Mouse (Mus musculus) liver, adult (tissue): ENCODE data around the gene Cpne6.

Experiments used
- GATA4 ChIP-seq: IDR thresholded peaks from 2 replicates; pipeline ENCODE4 v1.6.1; 2014; ENCODE audit warnings: mild to moderate bottlenecking, low read length; ENCODE audit not compliant: insufficient replicate concordance

The Cpne6 gene

DNA sequence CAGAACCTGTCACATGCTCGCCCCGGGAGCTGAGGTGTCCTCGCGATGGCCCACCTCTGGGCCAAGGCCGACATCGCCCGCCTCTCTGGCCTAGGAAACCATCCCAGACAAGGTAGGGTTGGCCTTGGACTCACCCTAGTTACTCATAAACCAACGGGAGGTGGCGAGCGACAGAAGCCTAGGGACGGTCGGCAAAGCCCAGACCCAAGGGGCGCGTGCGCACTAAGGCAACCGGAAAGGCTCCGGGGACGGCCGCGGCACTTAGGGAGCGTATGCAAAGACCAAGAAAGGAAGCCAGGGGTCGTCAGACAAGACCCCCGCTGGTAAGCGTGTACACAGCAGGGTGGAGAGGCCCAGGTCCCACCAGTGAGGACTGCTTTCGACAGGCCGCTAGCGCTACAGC is 49.6 kb downstream of the Cpne6 start, which contains the start of gene Dcaf11:
Gene Dcaf11, plus strand, starts transcription at position 208 of the 403 bp plus-strand sequence.
- no peak for TF ChIP-seq GATA4

DNA sequence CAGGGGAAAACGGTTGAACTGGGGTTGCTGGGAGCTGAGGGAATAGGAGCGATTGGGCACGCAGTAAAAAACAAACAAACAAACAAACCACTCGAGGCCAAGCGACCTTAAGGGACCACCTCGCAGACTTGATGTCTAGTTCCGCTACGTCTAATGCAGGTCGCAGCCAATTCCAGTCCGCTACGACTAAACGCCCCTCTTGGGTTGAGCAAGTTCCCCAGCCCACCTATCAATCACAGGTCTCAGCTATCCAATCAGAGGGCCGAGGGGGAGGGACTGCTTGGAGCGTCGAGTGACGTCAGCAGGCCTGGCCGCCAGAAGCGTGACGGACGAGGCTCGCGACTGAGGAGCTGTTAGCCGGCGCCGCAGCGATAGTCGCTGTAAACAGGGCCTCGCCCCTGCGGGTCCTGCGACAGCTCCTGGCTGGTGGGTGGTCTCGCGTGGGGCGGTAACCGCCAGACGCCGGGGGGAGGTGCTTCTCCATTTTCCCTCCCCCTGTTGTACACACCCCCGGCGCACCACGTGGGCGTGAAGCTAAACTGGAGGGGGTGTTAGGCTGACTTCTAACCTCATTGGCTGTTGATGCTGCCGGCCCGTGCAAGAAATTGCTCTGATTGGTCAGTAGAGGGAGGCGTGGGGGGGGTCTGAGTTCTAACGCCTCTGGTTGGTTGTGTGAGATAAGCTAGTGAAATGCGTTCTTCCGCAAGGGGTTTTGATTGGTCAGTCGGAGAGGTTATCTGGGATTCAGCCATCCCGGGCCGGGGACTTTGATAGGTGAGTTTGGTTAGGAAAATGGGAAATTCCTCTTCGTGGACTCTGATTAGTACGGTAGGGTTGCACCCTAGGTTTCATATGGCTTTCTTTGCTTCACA is 50.2 kb downstream of the Cpne6 start, which contains the start of gene A730061H03Rik:
Gene A730061H03Rik, minus strand, starts transcription at position 205 of the 872 bp plus-strand sequence.
- peak; percentile 91 for TF ChIP-seq GATA4

DNA sequence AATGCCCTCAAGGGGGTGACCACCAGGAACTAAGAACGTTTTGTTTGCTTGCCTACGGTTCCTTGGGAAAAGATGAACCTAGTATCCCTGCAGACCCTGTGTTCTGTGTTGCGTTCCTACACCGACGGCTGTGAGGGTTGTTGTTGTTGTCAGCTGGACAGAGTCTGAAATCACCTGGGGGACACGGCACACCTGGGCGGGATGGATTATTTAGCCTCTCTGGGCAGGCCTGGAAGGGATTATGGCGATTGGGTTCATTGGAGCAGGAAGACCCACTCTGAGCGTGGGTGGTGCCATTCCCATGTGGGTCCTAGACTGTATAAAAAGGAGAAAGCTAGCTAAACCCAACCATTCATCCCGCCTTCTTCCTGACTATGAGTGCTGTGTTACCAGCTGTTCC is 51.6 kb downstream of the Cpne6 start:
- no peak for TF ChIP-seq GATA4

DNA sequence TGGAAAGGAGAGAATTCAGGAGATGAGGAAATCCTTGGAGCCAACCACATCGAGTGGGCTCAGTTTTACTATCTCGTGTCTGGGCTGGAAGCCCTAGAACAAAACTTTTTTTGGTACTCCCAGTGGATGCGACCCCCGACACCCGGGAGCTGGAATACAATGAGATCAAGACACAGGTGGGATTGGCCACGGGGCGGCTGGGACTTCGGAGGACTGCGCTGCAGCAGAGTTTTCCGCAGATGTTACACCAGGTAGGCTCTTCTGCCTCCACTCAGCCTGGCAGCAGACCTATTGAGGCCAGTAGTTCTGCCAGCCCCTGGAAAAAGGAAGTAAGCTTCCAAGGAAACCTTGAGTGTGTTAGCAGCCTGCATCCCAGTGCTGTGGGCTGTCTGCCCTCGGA is 53.0 kb downstream of the Cpne6 start:
- no peak for TF ChIP-seq GATA4

DNA sequence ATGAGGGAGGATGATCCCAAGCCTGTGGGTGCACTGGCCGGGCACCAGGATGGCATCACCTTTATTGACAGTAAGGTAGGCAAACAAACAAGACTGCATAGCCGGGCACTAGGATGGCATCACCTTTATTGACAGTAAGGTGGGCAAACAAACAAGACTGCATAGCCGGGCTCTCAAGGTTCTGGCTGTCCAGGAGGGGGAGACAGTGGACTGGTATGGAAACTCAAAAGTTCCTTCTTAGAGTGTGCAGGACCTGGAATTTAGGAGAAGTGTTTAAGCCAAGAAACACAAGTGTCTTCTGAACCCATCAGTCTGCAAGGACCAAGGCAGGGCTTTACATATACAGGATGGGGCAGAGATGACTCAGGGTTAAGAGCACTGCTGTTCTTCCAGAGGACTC is 55.5 kb downstream of the Cpne6 start:
- TF ChIP-seq GATA4, result no peak
